Mouse (Mus musculus) Muller cell, postnatal 12 days (primary cell): Measurements from ENCODE around the gene Orai3.
"Not testable (repeated sequence)": the region's sequence is repeated elsewhere in the genome, so short reads cannot be mapped to it uniquely, and the experiment has no call there.

ENCODE experiments used
- DNase-seq: peaks from one replicate; pipeline ENCODE4 v3.0.0-alpha.2; 2015; ENCODE audit errors: inconsistent ontology term

Orai3 gene

GRCm38 (mm10) chr7:127763642-127764041 is 6.0 kb upstream of the Orai3 start:
- no peak for DNase-seq

GRCm38 (mm10) chr7:127765756-127766155 is 3.9 kb upstream of the Orai3 start:
- DNase-seq, result no peak

GRCm38 (mm10) chr7:127766851-127767609 is 2.6 kb upstream of the Orai3 start:
- DNase-seq, result no peak

- no peak for DNase-seq
Observed at GRCm38 (mm10) chr7:127767671-127768345, 1.8 kb upstream of the Orai3 start.

- no peak for DNase-seq
Observed at GRCm38 (mm10) chr7:127768346-127768996, 1.1 kb upstream of the Orai3 start.

GRCm38 (mm10) chr7:127768997-127769593 is 520 bp upstream of the Orai3 start:
- DNase-seq, result peak; percentile 99

- peak; percentile 10 for DNase-seq
Observed at GRCm38 (mm10) chr7:127770039-127770905, 657 bp downstream of the Orai3 start.

- no peak for DNase-seq
Observed at GRCm38 (mm10) chr7:127771262-127771661, 1.6 kb downstream of the Orai3 start.

- peak; percentile 23 for DNase-seq
Observed at GRCm38 (mm10) chr7:127772080-127772479, 2.5 kb downstream of the Orai3 start.

GRCm38 (mm10) chr7:127772557-127772956 is 2.9 kb downstream of the Orai3 start:
- no peak for DNase-seq

- peak; percentile 38 for DNase-seq
Observed at GRCm38 (mm10) chr7:127773664-127774384, 4.2 kb downstream of the Orai3 start.

GRCm38 (mm10) chr7:127775837-127776236 is 6.2 kb downstream of the Orai3 start:
- not testable (repeated sequence) for DNase-seq

GRCm38 (mm10) chr7:127776426-127776825 is 6.8 kb downstream of the Orai3 start, which contains the start of gene Setd1a:
Gene Setd1a (plus strand): TSS chr7:127776670.
- DNase-seq, result peak; percentile 95

GRCm38 (mm10) chr7:127776878-127777473 is 7.4 kb downstream of the Orai3 start:
- DNase-seq, result peak; percentile 99

- peak; percentile 85 for DNase-seq
Observed at GRCm38 (mm10) chr7:127777474-127778266, 8.1 kb downstream of the Orai3 start.

- DNase-seq, result no peak
Observed at GRCm38 (mm10) chr7:127778350-127778749, 8.7 kb downstream of the Orai3 start.

GRCm38 (mm10) chr7:127785308-127785707 is 15.7 kb downstream of the Orai3 start, which contains the start of gene Gm49388:
Gene Gm49388 (plus strand): TSS chr7:127785608.
- no peak for DNase-seq

- DNase-seq, result no peak
Observed at GRCm38 (mm10) chr7:127797076-127797845, 27.6 kb downstream of the Orai3 start.
